Mouse (Mus musculus) c-Kit-negative CD71-positive TER-119-positive erythroid progenitor cells, embryonic 14.5 days (primary cell): ENCODE results near the gene Nxpe4.
"Not testable (repeated sequence)": the region's sequence is repeated elsewhere in the genome, so short reads cannot be mapped to it uniquely, and the experiment has no call there.

Source experiments
- DNase-seq: peaks from one replicate; pipeline ENCODE4 v3.0.0-alpha.2; 2013; ENCODE audit warnings: low read depth, low spot score

Gene Nxpe4

GRCm38 (mm10) chr9:48161505-48162192 is at the start of gene Nxpe4:
Gene Nxpe4 (plus strand): TSS chr9:48162023.
- no peak for DNase-seq

DNA sequence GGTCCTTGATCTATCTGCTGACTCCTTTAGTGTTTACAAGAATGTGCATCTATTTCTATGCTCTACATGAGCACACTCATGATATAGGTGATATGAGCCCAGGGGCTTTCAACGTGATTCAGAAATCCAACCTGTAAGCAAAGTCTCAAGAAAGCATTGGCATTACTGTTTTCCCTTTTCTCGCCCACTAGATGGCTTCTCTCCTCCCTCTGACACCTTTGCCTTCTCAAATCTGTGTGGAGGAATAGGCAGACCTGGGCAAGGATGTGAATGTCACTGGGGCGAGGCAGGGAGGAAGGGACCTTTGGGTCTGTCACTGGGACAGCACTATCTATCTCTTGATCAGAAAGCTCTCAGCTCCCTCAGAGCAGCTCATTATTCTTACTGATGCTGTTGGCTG is 35.0 kb upstream of the Nxpe4 start:
- DNase-seq, result no peak

DNA sequence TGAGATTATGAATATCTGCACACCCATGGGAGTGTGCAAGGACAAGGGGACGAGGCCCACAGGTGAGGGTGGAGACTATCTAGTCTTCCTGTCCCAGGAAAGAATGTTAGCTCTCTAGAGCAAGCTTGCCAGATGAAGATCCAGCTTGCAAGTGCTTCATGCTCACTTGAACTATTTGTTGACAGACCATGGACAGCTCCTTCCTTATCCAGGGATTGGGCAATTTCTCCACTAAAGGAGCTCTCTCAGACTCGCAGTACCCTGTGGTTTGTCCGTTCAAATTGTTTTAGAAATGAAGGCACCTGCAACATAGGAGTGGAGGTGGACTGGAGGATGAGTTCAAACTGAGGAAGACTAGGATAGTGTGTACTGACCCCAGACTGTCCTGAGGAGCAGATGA is 24.3 kb upstream of the Nxpe4 start:
- no peak for DNase-seq

- DNase-seq, result no peak
Measured at GRCm38 (mm10) chr9:48140485-48141411, 21.1 kb upstream of the Nxpe4 start.

- no peak for DNase-seq
Measured at GRCm38 (mm10) chr9:48142646-48143045, 19.2 kb upstream of the Nxpe4 start.

GRCm38 (mm10) chr9:48146761-48147160 is 15.1 kb upstream of the Nxpe4 start:
- no peak for DNase-seq

- DNase-seq, result not testable (repeated sequence)
Measured at GRCm38 (mm10) chr9:48166531-48166930, 4.7 kb downstream of the Nxpe4 start.

DNA sequence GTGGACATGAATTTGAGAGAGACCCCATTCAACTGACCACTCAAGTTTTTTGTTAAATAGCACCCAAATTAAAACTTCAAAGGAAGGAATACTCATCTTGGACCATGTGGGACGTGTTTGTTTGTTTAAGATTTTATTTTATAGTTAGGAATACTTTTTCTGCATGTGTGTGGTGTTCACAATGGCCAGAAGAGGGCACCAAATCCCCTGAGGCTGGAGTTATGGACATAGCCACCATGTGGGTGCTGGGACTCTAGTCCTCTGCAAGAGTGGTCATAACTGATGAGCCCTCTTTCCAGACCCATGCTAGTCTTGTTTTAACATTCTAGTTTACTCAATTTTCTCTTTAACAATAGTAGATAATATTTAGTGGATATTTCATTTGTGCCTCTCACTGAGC is 14.9 kb downstream of the Nxpe4 start:
- DNase-seq, result peak; percentile 9

DNA sequence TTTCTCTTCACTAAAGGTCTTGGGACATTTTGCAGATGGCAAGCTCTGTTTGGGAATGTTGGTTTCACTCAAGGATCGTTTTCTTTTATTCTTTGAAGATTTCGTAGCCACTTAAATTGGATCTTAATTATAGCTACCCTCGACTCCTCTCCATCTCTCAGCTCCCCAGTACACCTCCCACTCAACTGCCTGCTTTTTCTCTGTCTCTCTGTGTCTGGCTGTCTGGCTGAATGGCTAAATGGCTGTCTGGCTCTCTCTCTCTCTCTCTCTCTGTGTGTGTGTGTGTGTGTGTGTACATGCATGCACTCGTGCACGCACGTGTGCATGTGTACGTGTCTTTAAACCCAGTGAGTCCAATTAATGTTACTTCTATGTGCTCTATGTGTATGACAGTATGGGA is 19.5 kb downstream of the Nxpe4 start:
- no peak for DNase-seq

DNA sequence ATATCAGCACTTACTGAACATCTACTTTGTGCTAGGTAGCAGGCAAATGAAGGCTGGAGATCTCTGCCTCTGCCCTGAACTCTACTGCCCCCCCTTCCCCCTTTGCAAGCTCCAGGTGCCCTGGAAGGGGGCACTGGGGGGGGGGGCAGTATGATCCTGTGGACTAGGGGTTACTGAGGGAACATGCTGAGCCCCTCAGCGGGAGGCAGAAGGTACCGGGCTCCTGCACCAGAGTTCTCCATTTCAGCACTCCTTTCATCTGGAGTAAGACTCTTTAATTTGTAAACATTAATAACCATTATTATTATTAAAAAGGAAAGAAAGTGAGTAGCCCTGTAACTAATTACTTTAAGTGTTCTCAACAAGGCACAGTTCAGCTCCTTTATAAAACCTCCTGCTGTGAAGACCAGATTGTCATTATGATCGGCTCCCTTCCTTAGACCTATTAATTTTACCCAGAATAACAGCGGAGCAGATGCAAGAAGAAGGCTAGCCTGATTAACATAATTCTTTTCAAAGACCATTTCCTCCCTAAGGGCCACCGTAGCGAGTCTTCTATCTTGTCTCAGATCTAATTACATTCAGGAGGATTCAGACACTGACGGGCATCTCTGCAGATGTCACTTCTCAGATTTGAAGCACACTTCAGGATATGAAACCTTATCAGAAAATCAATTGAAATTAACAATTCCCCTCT is 21.0 kb downstream of the Nxpe4 start:
- DNase-seq, result no peak

DNA sequence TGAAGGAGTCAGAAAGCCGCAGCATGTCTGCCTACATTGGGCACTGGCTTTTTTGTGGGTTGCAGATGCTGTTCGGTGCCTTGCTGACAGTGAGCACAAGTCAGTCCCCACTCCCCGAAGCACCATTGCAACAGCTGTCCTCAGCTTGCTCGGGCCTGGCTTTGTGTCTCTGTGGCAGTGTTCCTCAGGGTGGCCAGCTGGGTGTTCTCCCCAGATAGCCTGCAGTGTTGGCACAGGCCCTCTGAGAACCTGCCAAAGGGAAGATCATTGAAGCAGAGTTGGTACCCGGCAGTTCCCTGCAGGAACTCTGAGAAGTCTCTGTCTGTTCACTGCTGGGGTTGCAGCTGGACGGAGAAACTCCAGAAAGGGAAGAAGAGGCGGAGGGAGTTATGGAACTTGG is 22.5 kb downstream of the Nxpe4 start:
- DNase-seq, result no peak

- DNase-seq, result no peak
Measured at GRCm38 (mm10) chr9:48188854-48189253, 27.0 kb downstream of the Nxpe4 start.

GRCm38 (mm10) chr9:48197458-48197884 is 35.6 kb downstream of the Nxpe4 start:
- DNase-seq, result no peak

DNA sequence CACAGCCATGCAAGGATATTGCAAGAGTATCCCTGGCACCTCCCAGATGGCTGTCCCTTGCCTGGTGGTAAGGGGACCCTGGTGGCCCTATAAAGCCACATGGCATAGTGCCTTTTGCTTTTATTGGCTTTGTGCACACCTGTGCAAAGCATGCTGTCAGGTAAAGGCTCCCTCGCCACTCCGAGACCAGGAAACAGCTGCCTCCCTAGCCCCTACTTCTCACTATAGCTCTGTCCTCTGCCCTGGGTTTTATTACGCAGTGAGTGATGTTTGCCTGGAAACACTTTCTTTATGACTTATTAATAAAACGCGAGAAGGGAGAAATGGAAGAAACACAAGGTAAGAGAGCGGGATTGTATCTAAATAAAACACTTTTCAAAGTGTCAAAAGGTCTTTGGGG is 49.1 kb downstream of the Nxpe4 start:
- DNase-seq, result no peak

DNA sequence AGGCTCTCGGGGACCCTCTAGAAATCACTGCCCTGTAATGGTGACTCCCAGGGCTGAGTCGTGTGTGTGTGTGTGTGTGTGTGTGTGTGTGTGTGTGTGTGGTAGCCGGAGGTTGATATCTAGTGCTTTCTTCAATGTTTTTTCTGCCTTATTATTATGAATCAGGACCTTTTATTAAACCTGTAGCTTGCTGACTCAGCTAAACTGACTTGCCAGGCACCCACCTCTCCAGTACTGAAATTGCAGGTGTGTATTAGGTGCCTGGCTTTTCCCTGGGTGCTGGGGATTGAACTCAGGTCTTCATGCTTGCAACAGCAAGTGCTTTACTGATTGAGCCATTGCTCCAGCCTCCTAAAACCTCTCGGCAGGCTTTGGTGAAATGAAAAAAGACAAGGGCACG is 50.1 kb downstream of the Nxpe4 start:
- no peak for DNase-seq

DNA sequence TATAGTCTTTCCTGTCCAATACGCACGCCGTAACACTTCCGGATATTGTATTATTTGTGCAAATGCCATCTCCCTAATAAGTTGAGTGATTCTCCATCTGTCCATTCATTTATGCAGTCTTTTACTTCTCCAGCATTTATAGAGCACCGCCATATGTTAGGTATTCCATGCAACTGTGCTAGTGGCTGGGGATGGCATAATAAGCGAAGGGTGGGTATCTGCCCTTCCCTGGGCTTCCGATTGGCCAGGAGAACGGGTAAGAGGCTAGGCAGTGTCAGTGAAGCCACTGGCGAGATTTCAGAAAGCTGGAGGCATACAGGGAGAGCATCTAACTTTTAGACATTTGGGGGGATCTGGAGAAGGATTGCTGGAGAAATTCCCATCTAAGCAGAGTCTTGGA is 52.9 kb downstream of the Nxpe4 start:
- no peak for DNase-seq

- no peak for DNase-seq
Measured at GRCm38 (mm10) chr9:48216091-48217001, 54.5 kb downstream of the Nxpe4 start.

DNA sequence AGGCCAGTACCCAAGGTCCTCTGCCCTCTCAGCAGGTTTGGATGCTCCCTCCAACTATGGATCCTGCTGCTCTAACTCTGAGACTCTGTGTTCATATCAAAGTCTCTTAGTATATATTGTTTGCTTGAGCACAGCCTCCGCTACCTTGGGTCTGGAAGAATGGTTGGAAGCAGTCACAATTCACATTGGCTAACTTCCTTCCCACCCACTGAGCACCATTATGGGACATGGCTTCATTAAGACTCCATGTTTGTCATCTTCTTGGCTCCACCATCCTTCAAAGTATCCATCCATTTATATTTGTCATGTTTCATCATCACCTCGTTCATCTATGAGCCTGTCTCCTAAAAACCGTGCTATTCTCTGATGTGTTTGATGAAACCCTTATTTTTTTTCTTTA is 68.9 kb downstream of the Nxpe4 start:
- no peak for DNase-seq

GRCm38 (mm10) chr9:48236455-48236854 is 74.6 kb downstream of the Nxpe4 start:
- DNase-seq, result no peak

GRCm38 (mm10) chr9:48238153-48238755 is 76.4 kb downstream of the Nxpe4 start:
- DNase-seq, result peak; percentile 25

DNA sequence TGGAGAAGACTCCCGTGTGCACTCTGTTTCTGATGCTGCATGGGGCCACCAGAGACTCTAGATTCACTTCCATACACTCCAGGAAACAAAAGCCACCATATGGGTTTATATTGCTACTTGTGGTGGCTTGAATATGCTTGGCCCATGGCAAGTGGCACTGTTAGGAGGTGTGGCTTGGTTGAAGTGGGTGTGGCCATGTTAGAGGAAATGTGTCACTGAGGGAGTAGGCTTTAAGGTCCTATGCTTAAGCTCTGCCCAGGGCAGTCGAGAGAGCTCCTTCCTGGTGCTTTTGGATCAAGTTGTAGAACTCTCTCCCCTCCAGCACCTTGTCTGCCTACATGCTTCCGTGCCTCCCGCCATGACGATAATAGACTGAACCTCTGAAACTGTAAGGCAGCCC is 77.6 kb downstream of the Nxpe4 start:
- no peak for DNase-seq
